Mouse (Mus musculus): ENCODE results near the gene Amigo1.

Amigo1 gene

GRCm38 (mm10) chr3:108186098-108187047 is at the start of gene Amigo1:
TSS of gene Amigo1 (plus strand) at chr3:108186335.
- POLR2A ChIA-PET: interaction anchor here in 3 of 4 experiments (0.5 to 11.5 kb wide), 18 partner anchors 14 to 258 kb away, joined by 3 to 158 read pairs (median 4); partner anchors contain the start of genes Cyb561d1 (in 3 of the 3), Atxn7l2 (in 2 of the 3), Gnai3 (in 1 of the 3) and Psma5 (in 1 of the 3)
- CTCF ChIA-PET: interaction anchor here (0.5 to 2.0 kb wide), 9 partner anchors 12 to 318 kb away, joined by 3 to 6 read pairs (median 4); partner anchors contain the start of gene Cyb561d1 (in 3 of the 4)

- ChIA-PET POLR2A (no interaction called here), CTCF (no interaction called here)
These were observed 47.0 kb upstream of the Amigo1 start for GRCm38 (mm10) chr3:108139113-108139512.

GRCm38 (mm10) chr3:108140786-108141185 is 45.3 kb upstream of the Amigo1 start:
- POLR2A ChIA-PET: interaction anchor here in 1 of 4 experiments (0.6 kb wide), 1 partner anchor 247 kb away, joined by 4 read pairs; no protein-coding TSS in a partner anchor
- CTCF ChIA-PET: no interaction called here

GRCm38 (mm10) chr3:108145534-108146445 is 40.3 kb upstream of the Amigo1 start, which contains the start of gene Gnai3:
TSS of gene Gnai3 (minus strand) at chr3:108146146.
- CTCF ChIA-PET: interaction anchor here in 3 of 4 experiments (0.5 to 3.5 kb wide), 26 partner anchors 9 to 347 kb away, joined by 3 to 52 read pairs (median 3); partner anchors contain the start of genes Gstm6 (in 2 of the 3), Atxn7l2 (in 1 of the 3), Cyb561d1 (in 1 of the 3) and Gstm1 (in 1 of the 3)
- POLR2A ChIA-PET: interaction anchor here (0.5 to 3.6 kb wide), 104 partner anchors 8 to 812 kb away, joined by 3 to 29 read pairs (median 4); partner anchors contain the start of genes Gpr61 (in 3 of the 4), Gstm7 (in 3 of the 4), Ahcyl1 (in 2 of the 4) and Ampd2 (in 2 of the 4)

- ChIA-PET POLR2A (interaction anchor here in 3 of 4 experiments (0.7 to 3.6 kb wide), 65 partner anchors 9 to 813 kb away, joined by 3 to 29 read pairs (median 5); partner anchors contain the start of genes Ahcyl1 (in 2 of the 3), Ampd2 (in 2 of the 3), Atxn7l2 (in 2 of the 3) and Cyb561d1 (in 2 of the 3)), CTCF (interaction anchor here in 3 of 4 experiments (0.8 to 3.5 kb wide), 14 partner anchors 9 to 297 kb away, joined by 3 to 52 read pairs (median 4); partner anchors contain the start of genes Gstm6 (in 2 of the 3) and Atxn7l2 (in 1 of the 3))
These were observed 39.5 kb upstream of the Amigo1 start for GRCm38 (mm10) chr3:108146671-108147070.

- POLR2A ChIA-PET: interaction anchor here (0.6 to 3.6 kb wide), 30 partner anchors 8 to 451 kb away, joined by 3 to 29 read pairs (median 3); partner anchors contain the start of genes Ampd2 (in 2 of the 4), Gstm7 (in 2 of the 4), Ahcyl1 (in 1 of the 4) and Atxn7l2 (in 1 of the 4)
These were observed 38.5 kb upstream of the Amigo1 start for GRCm38 (mm10) chr3:108147386-108148235.

GRCm38 (mm10) chr3:108152290-108152689 is 33.8 kb upstream of the Amigo1 start:
- ChIA-PET POLR2A (interaction anchor here in 1 of 4 experiments (0.6 kb wide), 1 partner anchor 235 kb away, joined by 5 read pairs; no protein-coding TSS in a partner anchor), CTCF (interaction anchor here in 1 of 4 experiments (0.8 to 1.4 kb wide), 2 partner anchors 13 to 58 kb away, joined by 3 to 4 read pairs; partner anchors contain the start of gene Atxn7l2)

More at GRCm38 (mm10) chr3:108147386-108148235, 38.5 kb upstream of the Amigo1 start:
- CTCF ChIA-PET: interaction anchor here (0.5 to 3.5 kb wide), 65 partner anchors 8 to 1194 kb away, joined by 3 to 52 read pairs (median 4); partner anchors contain the start of genes Gstm7 (in 2 of the 4), Ahcyl1 (in 1 of the 4), Gstm1 (in 1 of the 4) and Gstm6 (in 1 of the 4)

GRCm38 (mm10) chr3:108154656-108155055 is 31.5 kb upstream of the Amigo1 start, which contains the start of gene Gpr61:
TSS of gene Gpr61 (minus strand) at chr3:108154882.
- POLR2A ChIA-PET: interaction anchor here in 3 of 4 experiments (0.6 to 3.3 kb wide), 7 partner anchors 8 to 568 kb away, joined by 3 to 17 read pairs (median 5); partner anchors contain the start of gene Gnai3 (in 3 of the 3)
- CTCF ChIA-PET: interaction anchor here (1.1 to 1.7 kb wide), 4 partner anchors 10 kb away, joined by 5 to 13 read pairs (median 8); no protein-coding TSS in a partner anchor

- POLR2A ChIA-PET: interaction anchor here in 2 of 4 experiments (0.5 to 1.1 kb wide), 4 partner anchors 14 to 98 kb away, joined by 3 to 4 read pairs (median 3); partner anchors contain the start of gene Psma5 (in 1 of the 2)
- CTCF ChIA-PET: interaction anchor here in 3 of 4 experiments (0.6 to 2.0 kb wide), 9 partner anchors 11 to 455 kb away, joined by 3 to 8 read pairs (median 4); partner anchors contain the start of gene Amigo1 (in 1 of the 3)
These were observed 27.6 kb upstream of the Amigo1 start for GRCm38 (mm10) chr3:108158383-108159037.

- POLR2A ChIA-PET: interaction anchor here in 3 of 4 experiments (0.6 to 3.7 kb wide), 28 partner anchors 9 to 747 kb away, joined by 3 to 24 read pairs (median 4); partner anchors contain the start of genes Cyb561d1 (in 3 of the 3), Gnai3 (in 3 of the 3), Atxn7l2 (in 2 of the 3) and Psma5 (in 2 of the 3)
These were observed 22.0 kb upstream of the Amigo1 start for GRCm38 (mm10) chr3:108164091-108164490.

GRCm38 (mm10) chr3:108164807-108165206 is 21.3 kb upstream of the Amigo1 start:
- POLR2A ChIA-PET: interaction anchor here in 3 of 4 experiments (0.6 to 3.7 kb wide), 34 partner anchors 9 to 746 kb away, joined by 3 to 24 read pairs (median 4); partner anchors contain the start of genes Cyb561d1 (in 3 of the 3), Gnai3 (in 3 of the 3), Psrc1 (in 3 of the 3) and Atxn7l2 (in 2 of the 3)
- CTCF ChIA-PET: interaction anchor here (0.6 to 4.1 kb wide), 96 partner anchors 8 to 608 kb away, joined by 3 to 58 read pairs (median 4); partner anchors contain the start of genes Cyb561d1 (in 4 of the 4), Gpr61 (in 4 of the 4), Psma5 (in 3 of the 4) and Atxn7l2 (in 2 of the 4)

More at GRCm38 (mm10) chr3:108164091-108164490, 22.0 kb upstream of the Amigo1 start:
- CTCF ChIA-PET: interaction anchor here (0.5 to 4.1 kb wide), 82 partner anchors 9 to 1150 kb away, joined by 3 to 58 read pairs (median 4); partner anchors contain the start of genes Cyb561d1 (in 4 of the 4), Gpr61 (in 4 of the 4), Psma5 (in 3 of the 4) and Gnai3 (in 2 of the 4)

- POLR2A ChIA-PET: interaction anchor here in 3 of 4 experiments (0.6 to 3.7 kb wide), 20 partner anchors 9 to 300 kb away, joined by 3 to 24 read pairs (median 5); partner anchors contain the start of genes Cyb561d1 (in 3 of the 3), Psrc1 (in 3 of the 3), Gnai3 (in 1 of the 3) and Gpr61 (in 1 of the 3)
- CTCF ChIA-PET: interaction anchor here (0.6 to 4.1 kb wide), 49 partner anchors 7 to 302 kb away, joined by 3 to 58 read pairs (median 6); partner anchors contain the start of genes Cyb561d1 (in 3 of the 4), Atxn7l2 (in 2 of the 4), Gpr61 (in 2 of the 4) and Psma5 (in 2 of the 4)
These were observed 20.4 kb upstream of the Amigo1 start for GRCm38 (mm10) chr3:108165532-108166315.

GRCm38 (mm10) chr3:108166486-108167211 is 19.5 kb upstream of the Amigo1 start:
- CTCF ChIA-PET: interaction anchor here (0.5 to 4.1 kb wide), 32 partner anchors 8 to 600 kb away, joined by 3 to 58 read pairs (median 4); partner anchors contain the start of genes Cyb561d1 (in 3 of the 4), Atxn7l2 (in 2 of the 4), Gstm2 (in 1 of the 4) and Psrc1 (in 1 of the 4)
- POLR2A ChIA-PET: interaction anchor here in 3 of 4 experiments (0.6 to 3.7 kb wide), 15 partner anchors 16 to 556 kb away, joined by 3 to 24 read pairs (median 4); partner anchors contain the start of genes Cyb561d1 (in 2 of the 3), Gnai3 (in 2 of the 3), Gpsm2 (in 1 of the 3) and Psma5 (in 1 of the 3)

Data from embryonic stem cell, embryonic (primary cell).